Mouse (Mus musculus): ENCODE results near the gene Rbm12.

The Rbm12 gene

GRCm38 (mm10) chr2:156079183-156079560, 32.6 kb downstream of the Rbm12 start:
- no peak for DNase-seq

DNA sequence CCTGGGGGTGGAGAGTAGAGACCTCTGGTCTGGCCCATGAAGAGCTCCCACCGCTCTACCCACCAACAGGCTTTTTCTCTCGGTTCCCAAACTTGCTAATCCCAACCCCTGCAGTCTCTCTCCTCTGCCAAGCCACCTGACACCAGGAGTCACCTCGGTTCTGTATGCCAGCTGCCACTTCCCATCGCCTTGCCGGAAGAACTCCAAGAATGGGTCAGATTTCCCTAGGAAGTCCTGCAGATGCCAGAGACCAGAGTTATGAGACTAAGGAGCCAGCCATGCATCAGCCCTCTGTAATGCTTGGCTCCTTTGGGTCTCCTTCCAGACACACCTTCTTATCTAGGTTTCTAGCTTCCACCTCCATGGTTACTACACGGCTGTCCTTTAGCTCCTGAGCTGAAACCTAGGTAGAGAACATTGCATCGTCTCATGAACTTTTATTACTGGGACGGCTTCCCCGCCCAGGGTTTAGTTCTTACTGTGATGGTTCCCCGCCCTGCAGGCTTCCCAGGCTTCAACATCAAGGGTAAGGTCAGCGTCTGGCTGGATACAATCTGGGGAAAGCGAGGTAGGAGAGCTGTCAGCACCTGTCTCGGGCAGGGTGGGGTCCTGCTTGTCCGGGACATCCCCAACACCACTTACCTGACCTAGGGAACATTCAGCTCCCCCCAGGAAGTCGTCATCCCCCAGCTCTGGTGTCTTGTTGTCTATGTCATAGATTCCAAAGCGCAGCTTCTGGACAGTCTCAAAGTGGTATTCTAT, 33.2 kb downstream of the Rbm12 start:
- DNase-seq = no peak

DNA sequence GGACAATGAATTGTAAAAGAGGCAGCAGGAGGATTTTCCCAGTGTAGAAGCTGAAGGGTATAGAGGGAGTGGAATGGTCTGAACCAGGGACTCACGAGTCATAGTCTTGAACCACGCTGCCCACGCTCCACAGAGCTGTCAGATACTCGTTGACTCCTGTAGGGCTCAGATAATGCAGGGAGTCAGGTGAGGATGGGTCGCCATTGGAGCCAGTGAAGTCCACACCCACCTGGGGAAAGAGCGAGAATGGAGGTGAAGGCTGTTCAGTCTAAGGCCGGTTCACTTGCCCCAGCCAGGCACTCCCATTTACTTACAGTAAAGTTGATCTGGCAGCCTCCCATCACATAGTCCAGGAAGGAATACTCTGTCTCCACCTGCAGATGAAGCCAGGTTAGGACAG, 34.3 kb downstream of the Rbm12 start:
- DNase-seq = no peak

- DNase-seq = no peak
Observed at GRCm38 (mm10) chr2:156073725-156074124, 38.1 kb downstream of the Rbm12 start.

GRCm38 (mm10) chr2:156071236-156071635, 40.5 kb downstream of the Rbm12 start:
- DNase-seq = no peak

GRCm38 (mm10) chr2:156067916-156068315, 43.9 kb downstream of the Rbm12 start:
- DNase-seq = peak; percentile 26

- peak; percentile 23 for DNase-seq
Observed at GRCm38 (mm10) chr2:156066126-156066525, 45.7 kb downstream of the Rbm12 start.

- DNase-seq = peak; percentile 70
Observed at GRCm38 (mm10) chr2:156065099-156066041, 46.4 kb downstream of the Rbm12 start, which contains the start of gene Spag4. Gene Spag4, plus strand, starts transcription at chr2:156065175.

- DNase-seq = no peak
Observed at GRCm38 (mm10) chr2:156052816-156053215, 59.0 kb downstream of the Rbm12 start, which contains the start of gene Fer1l4. Gene Fer1l4, minus strand, starts transcription at chr2:156052947.

DNA sequence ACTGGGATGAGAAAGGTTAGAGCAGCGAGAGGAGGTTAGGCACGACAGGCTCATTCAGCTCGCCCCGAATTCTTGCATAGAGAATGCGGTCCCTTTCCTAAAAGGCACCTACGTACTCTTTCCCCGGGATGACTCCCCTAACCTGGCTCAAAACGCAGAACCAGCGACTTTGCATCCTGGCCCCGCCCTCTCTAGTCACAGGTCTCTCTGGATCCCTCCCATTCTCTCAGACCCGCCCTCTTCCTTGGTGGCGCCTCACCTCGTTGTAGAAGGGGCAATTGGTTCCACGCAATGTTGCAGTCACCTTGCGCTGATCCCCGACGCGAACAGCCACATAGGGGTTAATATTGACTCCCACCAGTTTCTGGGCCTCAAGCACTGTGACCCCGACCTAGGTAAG, 63.8 kb downstream of the Rbm12 start:
- DNase-seq = no peak

DNA sequence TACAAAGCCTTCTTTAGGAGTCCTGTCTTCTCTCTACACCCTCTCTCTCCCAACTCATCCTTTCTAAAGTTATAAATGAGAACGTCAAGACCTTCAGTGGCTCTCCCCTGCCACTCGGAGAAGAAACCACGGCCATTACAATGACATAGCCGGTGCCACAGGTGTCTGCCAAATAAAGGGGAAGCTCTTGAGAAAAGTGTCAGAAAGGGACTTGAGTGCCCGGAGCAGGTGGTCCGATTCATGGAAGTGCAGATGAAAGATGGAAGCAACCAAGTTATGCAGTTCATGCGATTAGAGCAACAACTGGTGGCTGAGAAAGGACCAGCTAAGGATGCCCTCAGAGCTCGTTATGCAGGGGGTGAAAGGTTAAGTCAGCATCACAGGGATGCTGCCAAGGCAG, 68.9 kb downstream of the Rbm12 start:
- no peak for DNase-seq

Measured in kidney, adult 11 months (tissue).